Mouse (Mus musculus) embryonic facial prominence, embryonic 14.5 days (tissue): Measurements from ENCODE around the gene Lgals8. TPM values are rescaled to one million over a fixed set of nuclear protein-coding genes. Genes with fewer than 3 reads are reported as not detected.

Experiments used
- ATAC-seq: fragments of 200-750 bp; cut with Nextera tagmentation; 2 replicates; pipeline ENCODE4 v1.8.0; 2017; ENCODE audit warnings: low read depth, moderate number of reproducible peaks, moderate TSS enrichment
- DNase-seq: peaks from one replicate; pipeline ENCODE4 v3.0.0-alpha.2; 2015; ENCODE audit warnings: low spot score
- H3K27ac ChIP-seq: fragments of 300-500 bp; sonication (generic); replicated peaks from 2 replicates; pipeline ENCODE4 v1.5.1; 2014; ENCODE audit warnings: low read depth, mild to moderate bottlenecking, low read length, moderate library complexity
- H3K27me3 ChIP-seq: fragments of 300-500 bp; sonication (generic); replicated peaks from 2 replicates; pipeline ENCODE4 v1.6.1; 2014; ENCODE audit warnings: low read length; ENCODE audit not compliant: control insufficient read depth, insufficient read depth
- H3K36me3 ChIP-seq: fragments of 300-500 bp; sonication (generic); 2 replicates; pipeline ENCODE4 v1.6.1; 2014; ENCODE audit warnings: low read length, mixed read lengths; ENCODE audit not compliant: control insufficient read depth, insufficient read depth
- H3K4me1 ChIP-seq: fragments of 300-500 bp; sonication (generic); 2 replicates; pipeline ENCODE4 v1.6.1; 2014; ENCODE audit warnings: antibody characterized with exemption, low read length; ENCODE audit not compliant: control insufficient read depth, insufficient read depth
- H3K4me2 ChIP-seq: fragments of 300-500 bp; sonication (generic); 2 replicates; pipeline ENCODE4 v1.6.1; 2014; ENCODE audit warnings: low read depth, mild to moderate bottlenecking, low read length, moderate library complexity, mixed read lengths
- H3K4me3 ChIP-seq: fragments of 300-500 bp; sonication (generic); 2 replicates; pipeline ENCODE4 v1.5.1; 2014; ENCODE audit warnings: low read depth, mild to moderate bottlenecking, low read length
- H3K9ac ChIP-seq: fragments of 300-500 bp; sonication (generic); 2 replicates; pipeline ENCODE4 v1.6.1; 2014; ENCODE audit warnings: low read depth, mild to moderate bottlenecking, low read length, moderate library complexity, mixed read lengths
- H3K9me3 ChIP-seq: fragments of 300-500 bp; sonication (generic); 2 replicates; pipeline ENCODE4 v1.6.1; 2016; ENCODE audit warnings: low read length; ENCODE audit not compliant: control insufficient read depth
- WGBS: fragments of 180-500 bp; shearing (Covaris S2); extraction: QIAGEN DNeasy Blood & Tissue Kit; methylation state at CpG from one replicate; pipeline ENCODE4 v1.1.7; 2014; 5-methylcytosine and 5-hydroxymethylcytosine counted together
- polyA plus RNA-seq: library from polyadenylated mRNA; unstranded; fragments of >200 nt; fragmentation: Nextera tagmentation; extraction: Ambion mirVana; gene quantifications from 2 replicates; pipeline ENCODE4 v1.2.1, GENCODE M21; 2014

Lgals8 gene
- polyA plus RNA-seq, 1 experiment from 2014 or later, result 22.5 TPM

DNA sequence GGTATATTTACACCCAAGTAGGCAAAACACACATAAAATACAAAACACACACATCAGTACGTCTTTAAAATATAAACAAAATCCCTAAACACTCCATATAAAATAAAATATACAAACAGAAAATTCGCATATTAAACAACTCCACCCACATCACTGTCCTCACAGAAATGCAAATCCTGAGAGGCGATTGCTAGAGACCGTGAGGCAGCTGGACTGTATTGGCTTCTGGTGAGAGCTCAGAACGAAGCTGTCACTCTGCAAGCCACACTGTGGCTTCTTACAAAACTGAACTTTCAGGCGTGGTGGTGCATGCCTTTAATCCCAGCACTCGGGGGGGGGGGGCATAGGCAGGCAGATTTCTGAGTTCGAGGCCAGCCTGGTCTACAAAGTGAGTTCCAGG is 33.1 kb upstream of the Lgals8 start:
- H3K4me3 ChIP-seq, result no peak overlapping the region
- ATAC-seq (no peak), DNase-seq (no peak)
- H3K9ac ChIP-seq, result no peak overlapping the region
- no peak overlapping the region for H3K27ac ChIP-seq
- H3K4me2 ChIP-seq, result no peak overlapping the region
- H3K36me3 ChIP-seq, result no peaks in the 10 kb centered on the region
- H3K27me3 ChIP-seq, result no peaks in the 10 kb centered on the region
- 57% methylated on average over 8 of the region's 8 CpGs for WGBS
- no peaks in the 10 kb centered on the region for H3K4me1 ChIP-seq
- no peaks in the 10 kb centered on the region for H3K9me3 ChIP-seq

DNA sequence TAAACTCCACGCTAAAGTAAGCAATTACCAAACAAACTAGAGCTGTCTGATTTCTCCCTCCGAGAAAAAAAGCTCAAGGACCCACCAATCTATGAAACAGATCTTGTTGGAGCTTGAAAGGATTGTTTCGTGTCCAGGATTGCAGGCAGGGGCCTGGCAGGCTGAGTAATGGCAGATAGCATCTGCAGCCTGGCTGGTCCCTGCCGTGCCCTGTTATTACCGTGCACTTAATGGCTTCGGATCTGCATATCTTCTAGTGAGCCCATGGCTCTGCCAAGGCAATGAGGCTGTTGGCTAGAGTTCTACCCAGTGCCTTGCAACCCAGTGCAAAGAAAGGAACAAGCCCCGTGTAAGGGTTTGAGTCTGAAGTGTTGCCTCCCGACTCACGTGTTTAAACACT is 30.0 kb upstream of the Lgals8 start:
- Histone ChIP-seq H3K4me1 (no peaks in the 10 kb centered on the region), H3K36me3 (no peaks in the 10 kb centered on the region), H3K4me3 (no peak overlapping the region), H3K4me2 (no peak overlapping the region), H3K27ac (no peak overlapping the region), H3K9me3 (no peaks in the 10 kb centered on the region), H3K27me3 (no peaks in the 10 kb centered on the region), H3K9ac (no peak overlapping the region)
- ATAC-seq (no peak), DNase-seq (no peak)
- WGBS, result 87% methylated on average over 9 of the region's 9 CpGs

DNA sequence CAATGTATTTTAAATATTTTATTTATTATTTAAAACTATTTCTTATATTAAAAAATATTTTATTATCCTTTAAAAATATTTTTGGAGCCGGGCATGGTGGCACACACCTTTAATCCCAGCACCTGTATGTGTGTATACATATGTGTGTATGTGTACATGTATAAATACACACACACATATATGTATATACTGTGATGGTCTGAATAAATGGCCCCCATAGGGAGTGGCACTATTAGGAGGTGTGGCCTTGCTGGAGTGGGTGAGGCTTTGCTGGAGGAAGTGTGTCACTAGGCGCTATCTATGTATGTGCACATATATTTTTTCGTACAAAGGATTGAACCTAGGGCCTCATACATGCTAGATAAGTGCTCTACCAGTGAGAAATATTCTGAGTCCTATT is 27.8 kb upstream of the Lgals8 start:
- Histone ChIP-seq H3K36me3 (no peaks in the 10 kb centered on the region), H3K4me2 (no peak overlapping the region), H3K4me1 (no peaks in the 10 kb centered on the region), H3K27me3 (no peaks in the 10 kb centered on the region), H3K4me3 (no peak overlapping the region), H3K9me3 (no peaks in the 10 kb centered on the region), H3K9ac (no peak overlapping the region), H3K27ac (no peak overlapping the region)
- DNase-seq, result no peak
- WGBS, result 84% methylated on average over 3 of the region's 3 CpGs
- ATAC-seq, result peak; percentile 26; the same call in 1 of the 2 replicates

DNA sequence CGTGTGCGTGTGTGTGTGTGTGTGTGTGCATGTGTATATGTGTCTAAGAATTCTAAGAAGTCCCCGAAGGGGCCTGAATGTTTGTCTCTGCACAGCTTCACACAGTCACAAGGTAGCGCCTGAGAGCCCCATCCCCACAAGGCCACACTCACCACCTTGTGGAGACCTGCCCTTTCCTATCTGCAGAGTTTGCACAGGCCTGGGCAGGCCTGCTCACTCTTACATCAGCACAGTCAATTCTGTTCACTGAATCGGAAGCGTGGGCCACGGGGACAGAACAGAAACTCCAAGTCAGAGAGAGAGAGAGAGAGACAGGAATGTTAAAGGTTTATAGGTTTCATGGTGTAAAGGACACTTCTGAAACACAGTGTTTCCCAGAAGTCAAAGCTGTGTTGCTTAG is 20.9 kb upstream of the Lgals8 start:
- WGBS, result 73% methylated on average over 7 of the region's 7 CpGs
- Histone ChIP-seq H3K4me3 (no peak overlapping the region), H3K27me3 (no peaks in the 10 kb centered on the region), H3K9me3 (no peaks in the 10 kb centered on the region), H3K4me2 (no peak overlapping the region), H3K27ac (peak overlapping the region; percentile 12), H3K4me1 (no peaks in the 10 kb centered on the region), H3K36me3 (no peaks in the 10 kb centered on the region), H3K9ac (no peak overlapping the region)
- DNase-seq, result peak; percentile 70
- peak; percentile 92 for ATAC-seq

DNA sequence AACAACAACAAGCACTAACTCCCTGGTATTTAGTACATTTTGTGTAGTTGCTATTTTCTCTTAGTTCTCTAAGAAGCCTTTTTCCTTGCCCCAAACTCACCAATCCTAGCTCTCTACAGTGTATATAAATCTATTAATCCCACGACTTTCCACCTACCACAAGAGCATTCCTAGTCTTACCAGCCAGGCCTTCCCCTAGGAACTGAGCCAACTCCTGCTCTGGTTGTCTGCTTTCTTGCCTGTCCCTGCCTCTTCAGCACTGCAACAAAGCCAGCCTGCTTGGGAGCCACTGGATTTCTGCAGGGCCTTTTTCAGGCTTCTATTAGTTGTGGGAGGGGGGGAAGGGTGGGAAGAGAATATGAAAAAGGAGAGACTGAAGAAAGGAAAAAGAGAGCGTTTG is 20.5 kb upstream of the Lgals8 start:
- WGBS, result 46% methylated on average over 2 of the region's 2 CpGs
- DNase-seq, result peak; percentile 78
- H3K9ac ChIP-seq, result peak overlapping the region; percentile 17; the same call in 1 of the 2 replicates
- no peaks in the 10 kb centered on the region for H3K9me3 ChIP-seq
- peak overlapping the region; percentile 12 for H3K27ac ChIP-seq
- H3K4me3 ChIP-seq, result no peak overlapping the region
- H3K36me3 ChIP-seq, result no peaks in the 10 kb centered on the region
- H3K27me3 ChIP-seq, result no peaks in the 10 kb centered on the region
- no peak overlapping the region for H3K4me2 ChIP-seq
- no peaks in the 10 kb centered on the region for H3K4me1 ChIP-seq
- peak; percentile 60; the same call in 1 of the 2 replicates for ATAC-seq

DNA sequence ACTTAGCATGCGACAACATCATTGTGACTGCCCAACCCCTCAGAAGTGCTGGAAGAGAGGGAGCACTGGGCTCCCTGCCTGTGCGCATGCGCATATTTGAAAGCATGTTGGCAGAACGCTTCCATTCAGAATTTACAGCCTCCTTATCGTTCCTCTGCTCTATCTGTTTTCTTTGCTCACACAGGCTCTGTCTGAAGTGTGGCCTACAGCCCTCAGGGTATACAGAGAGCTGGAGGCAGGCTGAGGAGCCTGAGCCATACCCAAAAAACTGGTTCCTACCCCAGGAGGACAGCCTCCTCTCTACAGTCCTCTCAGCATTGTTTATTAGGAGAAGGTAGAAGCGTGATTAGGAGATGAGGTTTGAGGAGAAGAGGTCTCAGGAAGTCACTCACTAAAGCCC is 15.1 kb upstream of the Lgals8 start:
- H3K4me1 ChIP-seq, result no peaks in the 10 kb centered on the region
- no peak overlapping the region for H3K4me2 ChIP-seq
- 81% methylated on average over 6 of the region's 6 CpGs for WGBS
- ATAC-seq (no peak), DNase-seq (no peak)
- no peak overlapping the region for H3K27ac ChIP-seq
- H3K4me3 ChIP-seq, result no peak overlapping the region
- no peaks in the 10 kb centered on the region for H3K9me3 ChIP-seq
- no peaks in the 10 kb centered on the region for H3K27me3 ChIP-seq
- no peak overlapping the region for H3K9ac ChIP-seq
- no peaks in the 10 kb centered on the region for H3K36me3 ChIP-seq

DNA sequence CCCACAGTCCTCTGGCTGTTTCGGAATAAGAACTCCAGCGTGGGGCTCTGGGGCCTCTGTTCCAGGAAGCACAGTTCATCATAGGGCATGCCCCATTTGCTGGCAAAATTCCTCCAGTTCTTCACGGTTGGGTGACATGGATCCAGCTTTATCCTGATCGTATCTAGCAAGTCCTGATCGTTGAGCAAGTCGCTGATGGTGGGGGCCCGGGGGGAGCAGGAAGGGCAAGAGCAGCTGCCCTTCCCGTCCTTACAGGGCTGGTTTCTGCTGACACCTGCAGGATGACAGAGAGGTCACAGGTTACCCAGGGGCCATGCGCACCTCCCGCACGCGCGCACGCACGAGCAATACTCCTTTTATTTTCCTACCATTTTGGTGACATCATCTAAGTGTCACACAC is 13.6 kb upstream of the Lgals8 start:
- Histone ChIP-seq H3K27ac (no peak overlapping the region), H3K9me3 (no peaks in the 10 kb centered on the region), H3K4me1 (no peaks in the 10 kb centered on the region), H3K27me3 (no peaks in the 10 kb centered on the region), H3K9ac (no peak overlapping the region), H3K4me3 (no peak overlapping the region), H3K36me3 (no peaks in the 10 kb centered on the region), H3K4me2 (no peak overlapping the region)
- DNase-seq (no peak), ATAC-seq (no peak)
- WGBS, result 73% methylated on average over 15 of the region's 15 CpGs

DNA sequence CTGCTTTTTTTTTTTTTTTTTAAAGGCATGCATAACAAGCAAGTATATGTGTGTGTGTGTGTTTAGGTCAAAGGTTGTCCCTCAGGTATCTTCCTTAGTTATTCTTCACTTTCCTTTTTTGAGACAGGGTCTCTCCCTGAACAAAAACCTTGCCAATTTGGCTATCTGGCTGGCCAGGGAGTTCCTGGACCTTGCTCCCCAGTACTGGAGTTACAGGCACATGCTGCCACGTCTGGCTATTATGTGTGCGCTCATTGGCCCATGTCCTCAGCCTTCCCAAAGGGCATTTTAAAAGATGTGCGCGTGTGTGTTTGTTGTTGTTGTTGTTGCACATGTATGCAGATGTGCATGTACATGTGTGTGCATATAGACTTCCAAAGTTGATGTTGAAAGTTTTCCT is 12.1 kb upstream of the Lgals8 start:
- Histone ChIP-seq H3K4me1 (no peaks in the 10 kb centered on the region), H3K27ac (no peak overlapping the region), H3K36me3 (no peaks in the 10 kb centered on the region), H3K9me3 (no peaks in the 10 kb centered on the region), H3K9ac (no peak overlapping the region), H3K27me3 (no peaks in the 10 kb centered on the region), H3K4me3 (no peak overlapping the region), H3K4me2 (no peak overlapping the region)
- 91% methylated on average over 4 of the region's 4 CpGs for WGBS
- ATAC-seq (no peak), DNase-seq (no peak)

DNA sequence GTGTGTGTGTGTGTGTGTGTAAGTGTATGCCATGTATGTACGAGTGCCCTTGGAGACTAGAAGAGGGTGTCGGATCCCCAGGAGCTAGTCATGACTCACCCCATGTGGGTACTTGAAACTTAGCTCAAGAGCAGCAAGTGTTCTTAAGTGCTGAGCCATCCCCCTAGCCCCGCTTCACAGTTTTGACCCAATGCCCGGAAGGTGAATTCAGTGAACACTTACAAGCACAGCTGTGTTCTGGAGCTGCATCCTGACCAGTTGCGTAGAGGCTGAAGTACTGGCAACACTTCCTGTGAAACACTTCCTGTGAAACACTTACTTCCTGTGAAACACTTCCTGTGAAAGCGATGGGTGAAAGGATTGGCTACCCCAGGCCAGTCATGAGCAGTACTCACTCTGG is 10.5 kb upstream of the Lgals8 start:
- no peaks in the 10 kb centered on the region for H3K4me1 ChIP-seq
- H3K4me3 ChIP-seq, result no peak overlapping the region
- no peak overlapping the region for H3K9ac ChIP-seq
- H3K27me3 ChIP-seq, result no peaks in the 10 kb centered on the region
- no peak for ATAC-seq
- no peaks in the 10 kb centered on the region for H3K9me3 ChIP-seq
- no peak overlapping the region for H3K4me2 ChIP-seq
- no peak overlapping the region for H3K27ac ChIP-seq
- DNase-seq, result no peak
- 88% methylated on average over 6 of the region's 6 CpGs for WGBS
- H3K36me3 ChIP-seq, result no peaks in the 10 kb centered on the region
